9 mouse cellular contexts compared by ENCODE assay signal in the genomic region with DNA sequence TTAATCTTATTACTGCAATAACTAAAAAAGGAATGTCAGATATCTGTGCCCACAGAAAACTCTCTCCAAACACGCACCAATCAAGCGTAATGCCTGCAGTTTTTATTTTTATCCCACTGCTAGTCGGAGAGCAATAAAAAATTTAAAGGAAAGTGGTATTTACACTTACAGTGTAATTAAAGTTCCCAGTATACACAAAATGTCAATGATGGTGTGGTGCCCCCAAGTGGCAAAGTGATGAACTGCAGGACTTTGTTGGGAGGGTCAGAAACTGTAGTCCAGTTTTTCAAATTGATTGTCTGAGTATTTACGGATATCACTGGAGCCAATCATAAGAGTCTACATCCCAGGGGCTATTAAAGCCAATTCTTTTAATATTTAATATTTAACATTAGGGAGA. TPM values are rescaled to one million over a fixed set of nuclear protein-coding genes. Genes with fewer than 3 reads are reported as not detected.
A peak's percentile ranks its signal among the peaks of the same experiment; 100 is the strongest.
DNase-seq lines count a peak whose midpoint lies in the region; ATAC-seq and TF ChIP-seq lines count a peak whose summit lies in the region.
"Had no signal": no experiment of that assay in that cellular context is flagged by ENCODE, and none has a peak within 500 bp of the region (broad histone marks: within the 10 kb centered on the region; RNA-seq: fewer than 3 reads in every experiment).

No protein-coding gene starts in this region.

- H3K27me3 ChIP-seq in Patski: no peaks in the 10 kb centered on the region
- no peaks in the 10 kb centered on the region for H3K27me3 ChIP-seq in splenic B cell, adult 2 months (ENCODE audit: control insufficient read depth, insufficient read depth, low read length, poor library complexity, severe bottlenecking)
- H3K27me3 ChIP-seq: limb, embryonic 15.5 days had no signal

- peak; percentile 71 for TF ChIP-seq CTCF in Patski (IDR thresholded peaks at IDR 0.05)

- ATAC-seq in Patski: no peak

- no peaks in the 10 kb centered on the region for H3K36me3 ChIP-seq in splenic B cell, adult 2 months (ENCODE audit: control insufficient read depth, insufficient read depth, low read length, poor library complexity, severe bottlenecking)
- H3K36me3 ChIP-seq: limb, embryonic 15.5 days had no signal

- intact Hi-C loops in gastrocnemius, postnatal 14 days (cut with DNase I; ENCODE audit: low total_unique reads): loop anchor here (5.0 kb wide), 1 partner anchor 817 kb away; no protein-coding TSS in a partner anchor

- POLR2A ChIA-PET in Patski (lab: Charles Lee): no interaction called here

- DNase-seq in gastrocnemius, adult 18-20 months (ENCODE audit: low spot score): peak; percentile 67
- DNase-seq in gastrocnemius, postnatal 25 days: no peak
- no peak for DNase-seq in Patski (ENCODE audit: low read depth, low spot score)
- peak; percentile 70 to 75 for DNase-seq in cerebellum, postnatal 36 days
- peak; percentile 39 for DNase-seq in gastrocnemius, postnatal 14 days
- peak; percentile 57 to 80 for DNase-seq in layer of hippocampus, postnatal 36 days
- DNase-seq in mesoderm, embryonic 11.5 days (ENCODE audit: low read depth, low spot score): peak; percentile 66
- peak; percentile 75 for DNase-seq in splenic B cell, adult 2 months (ENCODE audit: low read depth, low spot score)

- CTCF ChIA-PET in Patski (lab: Charles Lee): interaction anchor here (0.8 to 0.9 kb wide), 2 partner anchors 11 to 13 kb away, joined by 3 read pairs; no protein-coding TSS in a partner anchor

- in situ Hi-C loops in Patski (cut with MboI; ENCODE audit: low pct_unique_long_range_greater_than_20kb): loop anchor here (25.0 kb wide), 1 partner anchor 327 kb away; a partner anchor contains a TSS

RNA-seq across cellular contexts. Expression of a gene that starts 5.9 kb away (rescaled TPM):
- total RNA-seq in gastrocnemius, adult 18-20 months (2021): 1 to 10 TPM; 1.9 to 2.2 TPM
- 1 to 10 TPM; 2.4 to 3.3 TPM for total RNA-seq in gastrocnemius, postnatal 25 days (2021)
- 7.4 TPM for polyA plus RNA-seq in Patski (2021)
- total RNA-seq in gastrocnemius, postnatal 14 days (2021): 1 to 10 TPM; 2.6 to 2.8 TPM
- 10 to 100 TPM in 1 of 2 experiments, 1 to 10 TPM in 1; 9.4 to 11.2 TPM for total RNA-seq in layer of hippocampus, postnatal 36 days (2021)

RNA-seq across cellular contexts. Expression of a gene that starts 6.0 kb away (rescaled TPM):
- total RNA-seq in gastrocnemius, adult 18-20 months (2021): under 1 TPM in 1 of 2 experiments, not detected in 1; 0.07 TPM
- total RNA-seq in gastrocnemius, postnatal 25 days (2021): not detected
- polyA plus RNA-seq in Patski (2021): 0.74 TPM
- total RNA-seq in gastrocnemius, postnatal 14 days (2021): under 1 TPM in 1 of 2 experiments, not detected in 1; 0.24 TPM
- 1 to 10 TPM; 1.4 to 2.0 TPM for total RNA-seq in layer of hippocampus, postnatal 36 days (2021)

Comparison
In these comparisons a context has a peak if more than half of its experiments do, and no peak if none do; other contexts are left out.
1. DNase-seq: peak in gastrocnemius, adult 18-20 months (single experiment), cerebellum, postnatal 36 days (2 of 2), gastrocnemius, postnatal 14 days (single experiment), layer of hippocampus, postnatal 36 days (2 of 2), mesoderm, embryonic 11.5 days (single experiment) and splenic B cell, adult 2 months (single experiment); none in gastrocnemius, postnatal 25 days (single experiment) and Patski (single experiment).